ENCODE assay signal across 27 mouse cellular contexts in genomic region chr1:113259421-113259820, GRCm38 (mm10).
"Had no signal": no experiment of that assay in that cellular context is flagged by ENCODE, and none has a peak within 500 bp of the region (broad histone marks: within the 10 kb centered on the region; RNA-seq: fewer than 3 reads in every experiment).

No protein-coding gene starts in this region.

- H3K4me2 ChIP-seq: embryonic facial prominence, embryonic 12.5 days; embryonic facial prominence, embryonic 13.5 days; embryonic facial prominence, embryonic 15.5 days; forebrain, embryonic 12.5 days; forebrain, embryonic 15.5 days; heart, embryonic 11.5 days; heart, embryonic 12.5 days had no signal

- H3K9ac ChIP-seq: embryonic facial prominence, embryonic 12.5 days; embryonic facial prominence, embryonic 13.5 days; embryonic facial prominence, embryonic 15.5 days; forebrain, embryonic 12.5 days; forebrain, embryonic 15.5 days; forebrain, postnatal 0 days; heart, embryonic 12.5 days had no signal

- H3K27ac ChIP-seq: embryonic facial prominence, embryonic 10.5 days; embryonic facial prominence, embryonic 12.5 days; embryonic facial prominence, embryonic 13.5 days; embryonic facial prominence, embryonic 15.5 days; forebrain, embryonic 10.5 days; forebrain, embryonic 12.5 days; forebrain, embryonic 15.5 days; gastrocnemius, adult 2 months; heart, adult 2 months; heart, embryonic 10.5 days had no signal

- H3K4me1 ChIP-seq: embryonic facial prominence, embryonic 10.5 days; embryonic facial prominence, embryonic 12.5 days; embryonic facial prominence, embryonic 13.5 days; embryonic facial prominence, embryonic 15.5 days; forebrain, embryonic 10.5 days; forebrain, embryonic 12.5 days; forebrain, embryonic 15.5 days; heart, embryonic 10.5 days; heart, embryonic 12.5 days had no signal

- H3K4me3 ChIP-seq: embryonic facial prominence, embryonic 10.5 days; embryonic facial prominence, embryonic 12.5 days; embryonic facial prominence, embryonic 13.5 days; embryonic facial prominence, embryonic 15.5 days; erythroblast, embryonic 14.5 days; forebrain, embryonic 10.5 days; forebrain, embryonic 12.5 days; forebrain, embryonic 15.5 days; gastrocnemius, adult 2 months; heart, adult 2 months; heart, embryonic 10.5 days; heart, embryonic 12.5 days had no signal

- DNase-seq: cerebellum, postnatal 10 days; cerebellum, postnatal 14 days; cerebellum, postnatal 25 days; cerebellum, postnatal 36 days; embryo, embryonic 11 days; forebrain, postnatal 0 days; gastrocnemius, adult 2 months; gastrocnemius, postnatal 10 days; gastrocnemius, postnatal 14 days; gastrocnemius, postnatal 25 days; gastrocnemius, postnatal 36 days; heart, adult 11 months; heart, adult 18-20 months; heart, adult 2 months had no signal

- ATAC-seq: forebrain, embryonic 14.5 days; forebrain, embryonic 15.5 days; forebrain, embryonic 16.5 days; forebrain, postnatal 0 days had no signal

- H3K27me3 ChIP-seq: embryonic facial prominence, embryonic 12.5 days; embryonic facial prominence, embryonic 13.5 days; embryonic facial prominence, embryonic 15.5 days; forebrain, embryonic 12.5 days; forebrain, embryonic 15.5 days; heart, embryonic 12.5 days had no signal

- H3K36me3 ChIP-seq: embryonic facial prominence, embryonic 10.5 days; embryonic facial prominence, embryonic 12.5 days; embryonic facial prominence, embryonic 13.5 days; embryonic facial prominence, embryonic 15.5 days; forebrain, embryonic 10.5 days; forebrain, embryonic 12.5 days; forebrain, embryonic 15.5 days; heart, embryonic 10.5 days; heart, embryonic 12.5 days had no signal

- H3K9me3 ChIP-seq: embryonic facial prominence, embryonic 10.5 days; embryonic facial prominence, embryonic 12.5 days; embryonic facial prominence, embryonic 13.5 days; embryonic facial prominence, embryonic 15.5 days; forebrain, embryonic 10.5 days; forebrain, embryonic 12.5 days; forebrain, embryonic 15.5 days; heart, embryonic 10.5 days; heart, embryonic 12.5 days had no signal
